Mouse (Mus musculus): ENCODE measurements at regions not wholly inside any gene's neighbourhood (a gene's known extent, or its start where the extent isn't known, plus 50 kb on each side); places are given as distances from the start of the nearest gene placed in this dataset.
A peak's percentile ranks its signal among the peaks of the same experiment; 100 is the strongest.
"Not testable (repeated sequence)": the region's sequence is repeated elsewhere in the genome, so short reads cannot be mapped to it uniquely, and the experiment has no call there.

DNA sequence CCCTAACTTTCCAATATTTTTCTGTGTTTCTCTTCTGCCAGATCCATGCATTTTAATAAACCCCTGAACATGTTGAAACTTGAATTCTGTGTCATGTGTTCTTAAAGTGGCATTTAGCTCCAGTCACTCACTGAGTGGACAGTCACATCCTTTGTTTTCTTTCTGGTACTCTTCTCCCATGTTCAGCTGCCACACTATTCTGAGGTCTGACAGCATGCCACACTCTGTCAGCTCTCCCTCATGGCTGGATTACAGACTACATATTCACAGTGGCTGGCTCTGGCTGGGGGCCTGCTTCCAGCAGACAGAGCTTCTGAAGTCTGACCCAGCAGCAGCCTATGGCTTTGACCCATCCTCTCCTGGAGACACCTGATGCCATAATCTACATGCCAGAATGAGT lies 73.4 kb upstream of the Arhgap42 start:
- no peaks in the 10 kb centered on the region for H3K4me1 ChIP-seq (replicated peaks)
- H3K4me2 ChIP-seq (replicated peaks), result no peak overlapping the region
- H3K4me3 ChIP-seq (replicated peaks), result no peak overlapping the region
- H3K27ac ChIP-seq, result no peak overlapping the region
- H3K27me3 ChIP-seq (replicated peaks), result no peaks in the 10 kb centered on the region
- H3K36me3 ChIP-seq, result no peaks in the 10 kb centered on the region
- ATAC-seq, result peak; percentile 28; the same call in 1 of the 2 replicates
- H3K9ac ChIP-seq, result no peak overlapping the region
- no peaks in the 10 kb centered on the region for H3K9me3 ChIP-seq

DNA sequence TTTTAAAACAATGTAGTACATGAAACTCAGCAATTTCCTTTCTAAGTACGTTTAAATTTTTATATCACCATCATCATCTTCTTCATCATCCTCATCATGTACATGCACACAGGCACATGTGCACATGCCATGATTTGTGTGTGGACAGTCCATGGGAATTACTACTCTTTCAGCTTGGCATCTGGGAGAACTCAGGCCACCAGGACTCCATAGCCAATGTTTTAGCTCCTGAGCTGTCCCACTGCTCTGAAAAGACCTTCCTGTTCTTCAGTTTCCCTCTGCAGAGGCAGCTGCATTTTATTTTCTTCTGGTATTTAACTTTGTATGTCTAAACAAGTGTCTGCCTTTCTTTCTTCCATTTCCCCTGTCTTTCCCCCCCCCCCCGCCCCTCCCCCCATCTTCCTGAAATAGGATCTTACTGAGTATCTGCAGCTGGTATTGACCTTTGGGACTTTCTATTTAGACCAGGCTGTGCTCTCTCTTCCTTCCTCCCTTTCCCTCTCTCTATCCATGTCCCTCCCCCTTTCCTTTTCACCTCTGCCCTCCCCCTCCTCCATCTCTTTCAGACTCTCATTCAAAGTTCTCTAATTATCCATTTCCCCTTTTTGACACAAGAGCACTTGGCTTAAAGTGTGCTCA lies 72.8 kb upstream of the Arhgap42 start:
- peak; percentile 77 for ATAC-seq
- no peaks in the 10 kb centered on the region for H3K27me3 ChIP-seq (replicated peaks)
- no peak overlapping the region for H3K4me3 ChIP-seq (replicated peaks)
- no peaks in the 10 kb centered on the region for H3K36me3 ChIP-seq
- H3K27ac ChIP-seq, result no peak overlapping the region
- H3K9me3 ChIP-seq, result no peaks in the 10 kb centered on the region
- no peak overlapping the region for H3K4me2 ChIP-seq (replicated peaks)
- 40% methylated on average over 2 of the region's 2 CpGs for WGBS
- H3K4me1 ChIP-seq (replicated peaks), result no peaks in the 10 kb centered on the region
- no peak overlapping the region for H3K9ac ChIP-seq

DNA sequence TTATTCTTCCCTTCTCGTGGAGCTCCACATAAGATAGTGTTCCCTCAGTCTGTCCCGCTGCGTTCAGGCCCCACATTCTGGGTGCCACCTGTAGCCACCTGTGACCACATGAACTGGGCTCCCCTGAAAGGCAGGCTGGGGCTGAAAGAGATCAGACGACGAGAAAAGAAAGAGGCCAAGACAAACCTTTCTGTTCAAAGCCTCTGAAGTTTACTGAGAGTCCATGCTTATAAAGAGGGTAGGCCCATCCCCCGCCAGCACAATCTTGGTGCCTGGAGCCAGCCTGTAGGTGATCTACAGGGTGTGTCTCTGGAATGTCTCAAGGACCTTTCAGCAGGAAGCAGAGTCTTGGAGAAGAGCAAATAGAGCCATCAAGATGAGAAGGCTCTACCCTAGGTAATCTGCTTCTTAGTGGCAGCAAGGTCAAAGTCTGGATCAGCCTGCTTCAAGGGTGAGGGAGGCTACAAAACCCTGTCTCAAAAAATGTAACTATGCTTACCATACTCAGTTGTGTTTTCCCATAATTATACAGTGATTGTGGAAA lies 72.2 kb upstream of the Arhgap42 start:
- peak; percentile 74 for ATAC-seq
- WGBS, result 61% methylated on average over 6 of the region's 6 CpGs
- not testable (repeated sequence) for H3K27me3 ChIP-seq (replicated peaks)

DNA sequence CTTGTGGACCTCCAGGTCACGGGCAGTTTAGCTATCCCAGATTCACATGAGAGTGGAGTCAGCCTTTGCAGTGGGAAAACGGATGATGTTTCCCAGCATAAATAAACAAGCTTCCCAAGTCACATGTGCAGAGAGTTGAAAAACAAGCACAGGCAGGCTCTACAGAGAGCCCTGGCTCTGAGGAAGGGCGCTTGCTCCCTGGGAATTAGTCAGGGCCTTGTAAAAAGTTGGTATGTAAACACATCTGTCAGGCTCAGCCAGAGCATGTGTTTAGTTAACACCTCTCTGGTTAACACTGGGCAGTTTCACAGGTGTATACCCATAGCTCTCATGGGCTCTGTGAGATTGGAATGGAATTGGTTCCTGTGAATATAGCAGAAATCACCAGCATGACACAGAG lies 51.9 kb upstream of the Arhgap42 start:
- no peaks in the 10 kb centered on the region for H3K36me3 ChIP-seq
- no peaks in the 10 kb centered on the region for H3K4me1 ChIP-seq (replicated peaks)
- whole genome bisulfite sequencing, result 18% methylated on average over 3 of the region's 3 CpGs
- no peak overlapping the region for H3K4me3 ChIP-seq (replicated peaks)
- H3K9ac ChIP-seq, result no peak overlapping the region
- no peak overlapping the region for H3K27ac ChIP-seq
- H3K4me2 ChIP-seq (replicated peaks), result no peak overlapping the region
- no peaks in the 10 kb centered on the region for H3K9me3 ChIP-seq
- no peaks in the 10 kb centered on the region for H3K27me3 ChIP-seq (replicated peaks)
- ATAC-seq, result peak; percentile 80; the same call in 1 of the 2 replicates

More for the DNA sequence above, 72.2 kb upstream of the Arhgap42 start:
- H3K4me1 ChIP-seq (replicated peaks); H3K9ac ChIP-seq; H3K4me2 ChIP-seq (replicated peaks); H3K36me3 ChIP-seq; H3K27ac ChIP-seq; H3K9me3 ChIP-seq; H3K4me3 ChIP-seq (replicated peaks): not testable (repeated sequence)

DNA sequence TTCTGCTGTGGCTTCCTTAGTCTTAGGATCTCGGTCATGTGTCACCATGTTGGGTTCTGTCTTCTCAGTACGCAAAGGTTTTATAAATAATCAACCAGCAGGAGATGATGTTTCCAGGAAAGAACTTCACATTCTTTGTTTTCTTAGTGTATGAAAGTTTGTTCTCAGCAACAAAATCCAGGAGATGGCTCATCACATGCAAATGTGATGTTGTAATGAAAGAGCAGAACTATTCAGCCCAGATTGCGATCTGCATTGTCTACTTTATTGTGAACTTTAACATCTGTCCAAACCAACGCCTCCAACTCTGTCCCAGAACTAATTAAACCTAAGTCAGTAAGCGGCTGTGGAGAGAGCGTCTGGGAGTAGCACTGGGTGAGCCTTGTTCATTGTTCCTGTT lies 50.7 kb upstream of the Arhgap42 start:
- no peaks in the 10 kb centered on the region for H3K4me1 ChIP-seq (replicated peaks)
- WGBS, result 79% methylated on average over 6 of the region's 6 CpGs
- H3K4me3 ChIP-seq (replicated peaks), result no peak overlapping the region
- no peaks in the 10 kb centered on the region for H3K27me3 ChIP-seq (replicated peaks)
- H3K27ac ChIP-seq, result no peak overlapping the region
- no peak overlapping the region for H3K4me2 ChIP-seq (replicated peaks)
- no peaks in the 10 kb centered on the region for H3K36me3 ChIP-seq
- H3K9me3 ChIP-seq, result no peaks in the 10 kb centered on the region
- H3K9ac ChIP-seq, result no peak overlapping the region
- no peak for ATAC-seq

Measured in intestine, embryonic 15.5 days (tissue).